Mouse (Mus musculus): ENCODE measurements around the gene 4933434E20Rik. TPM values are rescaled to one million over a fixed set of nuclear protein-coding genes. Genes with fewer than 3 reads are reported as not detected.

The 4933434E20Rik gene
- polyA plus RNA-seq, 1 experiment from 2014 or later: 235 TPM

DNA sequence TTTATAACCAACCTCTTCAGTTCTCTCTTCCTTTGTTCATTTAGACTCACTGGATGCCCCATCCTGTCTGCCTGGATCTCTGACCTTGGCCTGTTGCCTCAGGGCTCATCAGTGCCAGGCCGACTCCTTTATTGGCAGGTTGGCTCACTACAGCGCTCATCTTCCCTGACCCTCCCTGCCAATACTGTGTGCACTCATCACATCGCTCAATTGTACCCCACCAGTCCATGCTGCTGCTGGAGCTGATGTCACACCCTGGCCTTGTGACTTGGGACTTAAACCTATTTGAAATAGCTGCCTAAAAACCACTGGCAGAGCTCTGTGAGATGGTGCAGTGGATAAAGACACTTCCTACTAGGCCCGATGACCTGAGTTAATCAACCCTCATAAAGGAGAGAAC lies 16.4 kb downstream of the 4933434E20Rik start:
- Histone ChIP-seq H3K36me3 (peaks cover 37% of the 10 kb centered on the region), H3K4me1 (no peaks in the 10 kb centered on the region), H3K9me3 (replicated peaks) (no peaks in the 10 kb centered on the region), H3K27me3 (ENCODE audit: low read depth, poor library complexity, severe bottlenecking) (no peaks in the 10 kb centered on the region), H3K27ac (replicated peaks) (no peak overlapping the region), H3K4me3 (no peak overlapping the region)
- DNase-seq (ENCODE audit: low spot score): no peak
- WGBS: 93% methylated on average over 4 of the region's 4 CpGs

DNA sequence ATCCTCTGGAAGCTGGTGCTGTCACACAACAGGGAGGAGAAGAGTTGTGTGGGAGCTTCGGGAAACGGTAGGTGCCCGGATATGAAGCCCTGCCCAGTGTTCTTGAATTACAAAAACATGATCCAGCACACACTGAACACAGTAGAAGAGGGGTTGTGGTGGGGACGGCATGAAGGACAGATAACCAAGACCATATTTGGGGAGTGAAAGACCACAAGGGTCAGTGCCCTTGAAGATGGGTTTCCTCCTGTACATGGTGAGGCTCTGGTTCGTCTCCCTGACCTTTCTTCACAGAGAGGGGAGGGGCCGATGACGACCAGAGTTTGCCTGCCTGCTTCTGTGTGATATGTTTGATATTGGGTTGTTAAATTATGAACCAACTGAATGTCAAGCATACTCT lies 18.3 kb downstream of the 4933434E20Rik start:
- WGBS: 80% methylated on average over 7 of the region's 7 CpGs
- no peaks in the 10 kb centered on the region for H3K27me3 ChIP-seq (ENCODE audit: low read depth, poor library complexity, severe bottlenecking)
- H3K36me3 ChIP-seq: peaks cover 21% of the 10 kb centered on the region
- no peak for DNase-seq (ENCODE audit: low spot score)
- H3K27ac ChIP-seq (replicated peaks): no peak overlapping the region
- no peaks in the 10 kb centered on the region for H3K4me1 ChIP-seq
- H3K9me3 ChIP-seq (replicated peaks): no peaks in the 10 kb centered on the region
- H3K4me3 ChIP-seq: no peak overlapping the region

DNA sequence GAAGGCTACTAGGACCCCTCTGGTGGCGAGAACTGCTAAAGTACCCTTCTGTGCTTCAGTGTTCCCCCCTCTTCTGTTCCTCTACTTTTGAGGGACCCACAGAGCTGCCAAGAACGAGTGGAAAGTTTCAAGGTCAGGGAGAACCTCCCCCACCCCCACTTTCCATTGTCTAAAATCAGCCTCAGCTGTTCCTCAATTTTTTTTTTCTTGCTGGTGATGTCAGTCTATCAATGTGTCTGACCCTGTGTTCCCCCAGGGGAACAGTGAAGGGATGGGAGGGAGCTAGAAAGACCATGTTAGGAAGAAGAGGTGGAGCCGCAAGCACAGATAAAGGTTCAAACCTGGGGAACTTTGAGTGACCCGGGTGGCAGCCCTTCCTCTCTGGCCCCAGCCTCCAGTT lies 20.9 kb downstream of the 4933434E20Rik start, which contains the start of gene Tpm3:
Gene Tpm3, plus strand, starts transcription at position 356 of the 400 bp plus-strand sequence.
- WGBS: 80% methylated on average over 4 of the region's 4 CpGs
- no peak within 1 kb of the TSS for H3K4me3 ChIP-seq
- H3K9me3 ChIP-seq (replicated peaks): no peaks in the 10 kb centered on the region
- H3K36me3 ChIP-seq: no peaks in the 10 kb centered on the region
- H3K4me1 ChIP-seq: peaks cover 13% of the 10 kb centered on the region
- H3K27ac ChIP-seq (replicated peaks): no peak within 1 kb of the TSS
- DNase-seq (ENCODE audit: low spot score): no peak
- H3K27me3 ChIP-seq (ENCODE audit: low read depth, poor library complexity, severe bottlenecking): no peaks in the 10 kb centered on the region

DNA sequence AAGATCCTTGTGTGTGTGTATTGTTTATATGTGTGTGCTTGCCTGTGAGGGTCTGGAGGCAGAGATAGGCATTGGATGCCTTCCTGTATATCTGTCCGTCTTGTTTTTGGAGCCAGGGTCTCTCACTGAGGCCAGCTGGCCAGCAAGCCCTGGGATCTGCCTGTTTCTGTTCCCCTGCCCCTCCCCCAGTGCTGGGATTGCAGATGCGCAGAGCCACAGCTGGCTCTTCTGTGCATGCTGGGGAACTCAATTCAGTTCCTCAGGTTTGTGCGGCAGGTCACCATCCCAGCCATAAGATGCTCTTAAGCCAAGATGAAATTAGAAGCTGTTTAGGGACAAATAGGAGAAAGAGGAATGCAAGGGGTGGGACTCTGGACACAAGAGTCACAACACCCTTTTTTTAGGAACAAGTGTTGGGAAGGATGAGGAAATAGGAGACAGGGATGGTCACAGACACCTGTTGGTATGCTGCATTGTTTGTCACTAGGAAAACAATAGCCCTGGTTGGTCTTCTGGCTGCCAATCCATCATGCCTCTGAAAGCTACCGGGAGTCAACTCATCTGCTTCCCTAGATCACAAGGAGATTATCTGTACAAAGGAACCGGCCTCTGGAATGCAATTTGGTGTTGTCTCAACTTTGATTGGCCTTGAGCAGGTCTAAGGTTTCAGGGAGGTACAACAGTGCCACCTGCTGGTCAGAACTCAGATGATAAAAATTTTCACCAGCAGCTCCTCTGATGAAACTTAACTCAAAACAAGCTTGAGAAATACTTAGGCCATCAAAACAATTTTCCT lies 25.7 kb downstream of the 4933434E20Rik start:
- peak overlapping the region; percentile 70 for H3K27ac ChIP-seq (replicated peaks)
- H3K36me3 ChIP-seq: peaks cover 9% of the 10 kb centered on the region
- H3K9me3 ChIP-seq (replicated peaks): no peaks in the 10 kb centered on the region
- no peaks in the 10 kb centered on the region for H3K27me3 ChIP-seq (ENCODE audit: low read depth, poor library complexity, severe bottlenecking)
- H3K4me3 ChIP-seq: peak overlapping the region; percentile 37
- peak; percentile 84 for DNase-seq (ENCODE audit: low spot score)
- WGBS: 5% methylated on average over 5 of the region's 5 CpGs
- H3K4me1 ChIP-seq: peaks cover 46% of the 10 kb centered on the region

DNA sequence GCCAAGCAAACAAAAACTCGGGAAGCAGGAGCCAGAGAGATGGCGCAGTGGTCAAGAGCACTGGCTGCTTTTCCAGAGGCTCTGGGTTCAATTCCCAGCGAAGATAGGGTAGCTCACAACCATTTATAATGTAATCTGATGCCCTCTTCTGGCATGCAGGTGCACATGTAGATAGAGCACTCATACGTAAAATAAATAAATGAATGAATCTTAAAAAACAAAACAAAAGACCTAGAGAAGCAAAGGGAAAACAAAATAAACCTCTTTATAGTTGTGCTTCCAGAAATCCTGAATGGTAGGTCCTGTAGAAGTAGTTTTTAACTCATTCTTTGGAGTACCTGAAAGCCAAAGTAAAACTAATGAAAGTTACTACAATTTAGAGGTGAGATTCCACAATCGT lies 26.8 kb downstream of the 4933434E20Rik start:
- H3K4me1 ChIP-seq: peaks cover 57% of the 10 kb centered on the region
- no peak for DNase-seq (ENCODE audit: low spot score)

DNA sequence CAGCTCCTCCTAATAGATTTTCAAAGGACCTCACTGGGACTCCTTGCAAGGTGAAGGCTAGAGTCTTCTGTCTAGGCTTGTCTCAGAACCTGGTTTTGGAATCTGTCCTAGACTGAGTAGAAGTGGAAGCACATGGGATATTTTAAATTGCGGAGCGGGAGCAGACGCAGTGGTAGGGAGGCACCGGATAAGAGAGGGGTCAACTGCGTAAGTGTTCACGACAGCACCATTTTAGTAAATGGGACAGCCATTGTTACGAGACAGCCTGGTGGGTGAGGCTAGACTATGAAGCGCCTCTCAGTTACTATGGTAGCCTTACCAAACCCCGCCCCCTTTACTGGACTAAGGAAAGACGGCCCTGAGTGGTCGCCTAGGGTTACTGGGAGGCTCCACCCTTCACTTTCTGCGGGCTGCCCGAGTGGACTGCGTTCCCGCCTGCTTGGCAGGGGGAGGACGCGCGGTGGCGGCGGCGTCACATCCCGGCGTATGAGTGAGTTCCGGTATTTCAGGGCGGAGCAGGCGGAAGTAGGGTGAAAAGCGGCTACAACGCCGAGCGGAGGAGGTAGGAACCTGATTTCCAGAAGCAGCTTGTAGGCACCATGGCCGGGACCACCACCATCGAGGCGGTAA lies 27.8 kb downstream of the 4933434E20Rik start:
- Histone ChIP-seq H3K36me3 (peaks cover 23% of the 10 kb centered on the region), H3K27me3 (ENCODE audit: low read depth, poor library complexity, severe bottlenecking) (no peaks in the 10 kb centered on the region), H3K27ac (replicated peaks) (peak overlapping the region; percentile 90), H3K4me1 (peaks cover 67% of the 10 kb centered on the region), H3K9me3 (replicated peaks) (no peaks in the 10 kb centered on the region), H3K4me3 (peak overlapping the region; percentile 95)
- under 1% methylated on average over 33 of the region's 33 CpGs for WGBS
- DNase-seq (ENCODE audit: low spot score): peak; percentile 97

More for the DNA sequence above, 26.8 kb downstream of the 4933434E20Rik start:
- WGBS: 58% methylated on average over 5 of the region's 5 CpGs
- Histone ChIP-seq H3K27me3 (ENCODE audit: low read depth, poor library complexity, severe bottlenecking) (no peaks in the 10 kb centered on the region), H3K4me3 (no peak overlapping the region), H3K36me3 (peaks cover 15% of the 10 kb centered on the region), H3K9me3 (replicated peaks) (no peaks in the 10 kb centered on the region), H3K27ac (replicated peaks) (no peak overlapping the region)

GRCm38 (mm10) chr3:90079763-90080497 lies 28.5 kb downstream of the 4933434E20Rik start:
- peak; percentile 74 for DNase-seq (ENCODE audit: low spot score)
- Histone ChIP-seq H3K36me3 (peaks cover 24% of the 10 kb centered on the region), H3K27ac (replicated peaks) (peak overlapping the region; percentile 90), H3K9me3 (replicated peaks) (no peaks in the 10 kb centered on the region), H3K4me3 (peak overlapping the region; percentile 95), H3K27me3 (ENCODE audit: low read depth, poor library complexity, severe bottlenecking) (no peaks in the 10 kb centered on the region), H3K4me1 (peaks cover 73% of the 10 kb centered on the region)
- WGBS: under 1% methylated on average over 53 of the region's 53 CpGs

DNA sequence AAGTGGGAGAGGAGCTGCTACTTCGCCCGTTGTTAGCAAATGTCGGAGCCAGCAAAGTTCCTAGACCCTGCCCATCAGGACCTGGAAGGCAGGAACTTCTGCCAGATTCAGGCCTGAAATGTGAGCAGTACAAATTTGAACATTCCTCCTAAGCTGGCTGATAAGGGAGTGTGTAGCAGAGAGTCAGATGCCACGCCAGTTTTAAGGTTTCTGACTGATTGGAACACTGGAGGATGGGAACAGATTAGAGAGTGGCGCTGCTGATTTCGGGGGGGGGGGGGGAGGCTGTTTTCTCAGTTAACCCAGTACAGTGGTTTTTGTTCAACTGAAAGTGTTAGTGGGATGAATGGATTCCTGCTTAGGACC lies 29.0 kb downstream of the 4933434E20Rik start:
- Histone ChIP-seq H3K27me3 (ENCODE audit: low read depth, poor library complexity, severe bottlenecking) (no peaks in the 10 kb centered on the region), H3K9me3 (replicated peaks) (no peaks in the 10 kb centered on the region), H3K4me1 (peaks cover 75% of the 10 kb centered on the region), H3K4me3 (peak overlapping the region; percentile 95), H3K27ac (replicated peaks) (peak overlapping the region; percentile 90), H3K36me3 (peaks cover 24% of the 10 kb centered on the region)
- no peak for DNase-seq (ENCODE audit: low spot score)
- 2% methylated on average over 6 of the region's 6 CpGs for WGBS

- H3K36me3 ChIP-seq: peaks cover 33% of the 10 kb centered on the region
- peaks cover 69% of the 10 kb centered on the region for H3K4me1 ChIP-seq
- DNase-seq (ENCODE audit: low spot score): no peak
- H3K9me3 ChIP-seq (replicated peaks): no peaks in the 10 kb centered on the region
- no peak overlapping the region for H3K27ac ChIP-seq (replicated peaks)
- H3K4me3 ChIP-seq: peak overlapping the region; percentile 35
- WGBS: 85% methylated on average over 5 of the region's 5 CpGs
- no peaks in the 10 kb centered on the region for H3K27me3 ChIP-seq (ENCODE audit: low read depth, poor library complexity, severe bottlenecking)
These were observed 30.2 kb downstream of the 4933434E20Rik start for GRCm38 (mm10) chr3:90081365-90082240.

- peaks cover 55% of the 10 kb centered on the region for H3K4me1 ChIP-seq
- peaks cover 47% of the 10 kb centered on the region for H3K36me3 ChIP-seq
- H3K9me3 ChIP-seq (replicated peaks): no peaks in the 10 kb centered on the region
- no peaks in the 10 kb centered on the region for H3K27me3 ChIP-seq (ENCODE audit: low read depth, poor library complexity, severe bottlenecking)
- H3K27ac ChIP-seq (replicated peaks): peak overlapping the region; percentile 59; the same call in 1 of the 2 replicates
- peak overlapping the region; percentile 21; the same call in 1 of the 2 replicates for H3K4me3 ChIP-seq
- no peak for DNase-seq (ENCODE audit: low spot score)
- WGBS: 78% methylated on average over 5 of the region's 5 CpGs
These were observed 31.6 kb downstream of the 4933434E20Rik start for GRCm38 (mm10) chr3:90083034-90083433.

GRCm38 (mm10) chr3:90083698-90084324 lies 32.4 kb downstream of the 4933434E20Rik start:
- H3K9me3 ChIP-seq (replicated peaks): no peaks in the 10 kb centered on the region
- H3K27ac ChIP-seq (replicated peaks): 0 out of 2 replicates have a peak overlapping the region, but pooled peaks have one; percentile 59
- no peak for DNase-seq (ENCODE audit: low spot score)
- peaks cover 55% of the 10 kb centered on the region for H3K36me3 ChIP-seq
- H3K27me3 ChIP-seq (ENCODE audit: low read depth, poor library complexity, severe bottlenecking): no peaks in the 10 kb centered on the region
- peak overlapping the region; percentile 21; the same call in 1 of the 2 replicates for H3K4me3 ChIP-seq
- 66% methylated on average over 3 of the region's 3 CpGs for WGBS
- H3K4me1 ChIP-seq: peaks cover 50% of the 10 kb centered on the region

All from midbrain, embryonic 10.5 days (tissue).